Mouse (Mus musculus): Measurements from ENCODE around the gene Zfp131. TPM values are rescaled to one million over a fixed set of nuclear protein-coding genes. Genes with fewer than 3 reads are reported as not detected.

Zfp131 gene
- polyA plus RNA-seq, 1 experiment from 2014 or later, result 12.5 TPM

- no peak for ATAC-seq (ENCODE audit: insufficient read depth)
- no peak overlapping the region for H3K9ac ChIP-seq
- H3K4me2 ChIP-seq, result no peak overlapping the region
- 56% methylated on average over 5 of the region's 5 CpGs for WGBS (ENCODE audit: insufficient replicate concordance)
- no peaks in the 10 kb centered on the region for H3K9me3 ChIP-seq (replicated peaks)
- H3K27me3 ChIP-seq, result no peaks in the 10 kb centered on the region
- H3K27ac ChIP-seq (replicated peaks), result no peak overlapping the region
- H3K36me3 ChIP-seq (replicated peaks), result no peaks in the 10 kb centered on the region
- no peak overlapping the region for H3K4me3 ChIP-seq (replicated peaks)
- H3K4me1 ChIP-seq (replicated peaks), result no peaks in the 10 kb centered on the region
Measured at GRCm38 (mm10) chr13:119723368-119723767, 67.3 kb downstream of the Zfp131 start.

GRCm38 (mm10) chr13:119722447-119722846 is 68.2 kb downstream of the Zfp131 start:
- Histone ChIP-seq H3K9ac (no peak overlapping the region), H3K9me3 (replicated peaks) (no peaks in the 10 kb centered on the region), H3K4me2 (no peak overlapping the region), H3K27ac (replicated peaks) (no peak overlapping the region), H3K36me3 (replicated peaks) (no peaks in the 10 kb centered on the region), H3K4me3 (replicated peaks) (no peak overlapping the region), H3K27me3 (no peaks in the 10 kb centered on the region), H3K4me1 (replicated peaks) (no peaks in the 10 kb centered on the region)
- ATAC-seq (ENCODE audit: insufficient read depth), result no peak
- 66% methylated on average over 3 of the region's 3 CpGs for WGBS (ENCODE audit: insufficient replicate concordance)

GRCm38 (mm10) chr13:119716105-119716504 is 74.6 kb downstream of the Zfp131 start:
- no peak overlapping the region for H3K4me3 ChIP-seq (replicated peaks)
- H3K4me1 ChIP-seq (replicated peaks), result 0 out of 2 replicates have a peak, but pooled peaks cover 3% of the 10 kb centered on the region
- no peaks in the 10 kb centered on the region for H3K27me3 ChIP-seq
- WGBS (ENCODE audit: insufficient replicate concordance), result 50% methylated on average over 2 of the region's 2 CpGs
- no peaks in the 10 kb centered on the region for H3K9me3 ChIP-seq (replicated peaks)
- no peak overlapping the region for H3K27ac ChIP-seq (replicated peaks)
- H3K4me2 ChIP-seq, result no peak overlapping the region
- no peaks in the 10 kb centered on the region for H3K36me3 ChIP-seq (replicated peaks)
- H3K9ac ChIP-seq, result no peak overlapping the region
- ATAC-seq (ENCODE audit: insufficient read depth), result no peak

Other genes starting within 250 kb of the Zfp131 start
- not detected in 2 replicates for gene Ccl28, start 167.1 kb downstream of the Zfp131 start, polyA plus RNA-seq (2015; fragmentation: Nextera tagmentation; extraction: Ambion mirVana)
- gene Hmgcs1, start 100.5 kb downstream of the Zfp131 start, polyA plus RNA-seq (2015; fragmentation: Nextera tagmentation; extraction: Ambion mirVana), result 166 and 167 TPM in 2 replicates
- gene Nim1k, start 35.0 kb downstream of the Zfp131 start, polyA plus RNA-seq (2015; fragmentation: Nextera tagmentation; extraction: Ambion mirVana), result 0.09 and 0.10 TPM in 2 replicates
- gene AF067063, start 39.3 kb upstream of the Zfp131 start, polyA plus RNA-seq (2015; fragmentation: Nextera tagmentation; extraction: Ambion mirVana), result not detected in 2 replicates
- not detected in 2 replicates for gene D13Ertd608e, start 45.1 kb upstream of the Zfp131 start, polyA plus RNA-seq (2015; fragmentation: Nextera tagmentation; extraction: Ambion mirVana)
- not detected in 2 replicates for gene Tcstv1, start 103.9 kb upstream of the Zfp131 start, polyA plus RNA-seq (2015; fragmentation: Nextera tagmentation; extraction: Ambion mirVana)
- gene Gm21761, start 138.4 kb upstream of the Zfp131 start, polyA plus RNA-seq (2015; fragmentation: Nextera tagmentation; extraction: Ambion mirVana), result not detected in 2 replicates
- not detected in 2 replicates for gene B020031M17Rik, start 159.9 kb upstream of the Zfp131 start, polyA plus RNA-seq (2015; fragmentation: Nextera tagmentation; extraction: Ambion mirVana)
- gene Gm36079, start 236.1 kb upstream of the Zfp131 start, polyA plus RNA-seq (2015; fragmentation: Nextera tagmentation; extraction: Ambion mirVana), result not detected in 2 replicates